Mouse (Mus musculus) Patski (cell line): ENCODE data around the gene Nexn. TPM values are rescaled to one million over a fixed set of nuclear protein-coding genes. Genes with fewer than 3 reads are reported as not detected.

Experiments
- ATAC-seq: fragments of 100-300 bp; one replicate; pipeline ENCODE4 v1.8.0; 2021
- CTCF ChIA-PET: fragments of 350-600 bp; sonication (Branson Sonifier 250); formaldehyde crosslinking; loops from one replicate; lab custom pipeline; 2022; ENCODE audit warnings: inconsistent platforms; lab: Charles Lee
- POLR2A ChIA-PET: fragments of 350-600 bp; sonication (Branson Sonifier 250); formaldehyde crosslinking; loops from one replicate; lab custom pipeline; 2022; ENCODE audit warnings: antibody characterized with exemption, inconsistent platforms; lab: Charles Lee
- DNase-seq: peaks from one replicate; pipeline ENCODE4 v3.0.0-alpha.2; 2011; ENCODE audit warnings: low read depth, low spot score
- H3K27me3 ChIP-seq: fragments of 371-371 bp; one replicate; pipeline ENCODE4 v1.5.1; 2021
- CTCF ChIP-seq: fragments of 100-300 bp; IDR thresholded peaks from one replicate; pipeline ENCODE4 v1.5.1; 2021
- in situ Hi-C: fragments of 300-500 bp; cut with MboI; formaldehyde crosslinking; loops from 3 replicates; pipeline ENCODE4 v1.11.1; 2018; ENCODE audit warnings: low pct_unique_long_range_greater_than_20kb, mixed read lengths
- polyA plus RNA-seq: library from polyadenylated mRNA; unstranded; gene quantifications from one replicate; pipeline ENCODE4 v1.2.3, GENCODE M21; 2021

Gene Nexn
- polyA plus RNA-seq, 1 experiment from 2014 or later, result 20.6 TPM

GRCm38 (mm10) chr3:152300376-152301337 is 34.5 kb upstream of the Nexn start:
- DNase-seq, result no peak
- CTCF ChIA-PET, result interaction anchor here (0.8 to 1.0 kb wide), 2 partner anchors 10 to 15 kb away, joined by 3 to 4 read pairs; no protein-coding TSS in a partner anchor

GRCm38 (mm10) chr3:152295896-152296295 is 29.7 kb upstream of the Nexn start:
- no peak for ATAC-seq
- POLR2A ChIA-PET, result no interaction called here
- TF ChIP-seq CTCF, result no peak
- in situ Hi-C loops, result loop anchor here (5.0 kb wide), 1 partner anchor 34 kb away; no protein-coding TSS in a partner anchor
- no peak for DNase-seq
- no peaks in the 10 kb centered on the region for H3K27me3 ChIP-seq
- CTCF ChIA-PET, result interaction anchor here (0.8 to 2.8 kb wide), 4 partner anchors 12 to 36 kb away, joined by 3 to 12 read pairs (median 5); no protein-coding TSS in a partner anchor

More at GRCm38 (mm10) chr3:152300376-152301337, 34.5 kb upstream of the Nexn start:
- POLR2A ChIA-PET, result no interaction called here
- TF ChIP-seq CTCF, result peak; percentile 61
- ATAC-seq, result no peak
- in situ Hi-C loops, result no loop called here
- H3K27me3 ChIP-seq, result no peaks in the 10 kb centered on the region

GRCm38 (mm10) chr3:152294400-152294799 is 28.2 kb upstream of the Nexn start:
- POLR2A ChIA-PET, result interaction anchor here (0.7 kb wide), 1 partner anchor 9 kb away, joined by 3 read pairs; no protein-coding TSS in a partner anchor
- H3K27me3 ChIP-seq, result no peaks in the 10 kb centered on the region
- CTCF ChIA-PET, result interaction anchor here (1.2 to 1.5 kb wide), 3 partner anchors 12 to 21 kb away, joined by 4 to 5 read pairs (median 5); no protein-coding TSS in a partner anchor
- in situ Hi-C loops, result no loop called here
- DNase-seq (no peak), ATAC-seq (no peak)
- TF ChIP-seq CTCF, result no peak

- TF ChIP-seq CTCF, result no peak
- ChIA-PET CTCF (interaction anchor here (0.7 to 1.4 kb wide), 5 partner anchors 10 to 22 kb away, joined by 3 to 6 read pairs (median 5); no protein-coding TSS in a partner anchor), POLR2A (no interaction called here)
- H3K27me3 ChIP-seq, result no peaks in the 10 kb centered on the region
- in situ Hi-C loops, result no loop called here
- DNase-seq (no peak), ATAC-seq (no peak)
These were observed 27.5 kb upstream of the Nexn start for GRCm38 (mm10) chr3:152293530-152294181.

- POLR2A ChIA-PET, result no interaction called here
- TF ChIP-seq CTCF, result no peak
- ATAC-seq (no peak), DNase-seq (no peak)
- in situ Hi-C loops, result no loop called here
- H3K27me3 ChIP-seq, result no peaks in the 10 kb centered on the region
- CTCF ChIA-PET, result interaction anchor here (1.0 to 1.2 kb wide), 2 partner anchors 13 to 25 kb away, joined by 3 to 4 read pairs; no protein-coding TSS in a partner anchor
These were observed 25.7 kb upstream of the Nexn start for GRCm38 (mm10) chr3:152291895-152292294.

- no peak for TF ChIP-seq CTCF
- H3K27me3 ChIP-seq, result no peaks in the 10 kb centered on the region
- DNase-seq (no peak), ATAC-seq (no peak)
- CTCF ChIA-PET, result interaction anchor here (0.6 to 1.8 kb wide), 6 partner anchors 19 to 1470 kb away, joined by 3 to 5 read pairs (median 4); no protein-coding TSS in a partner anchor
- POLR2A ChIA-PET, result no interaction called here
- in situ Hi-C loops, result no loop called here
These were observed 24.1 kb upstream of the Nexn start for GRCm38 (mm10) chr3:152290175-152290798.

GRCm38 (mm10) chr3:152288740-152289139 is 22.6 kb upstream of the Nexn start:
- in situ Hi-C loops, result no loop called here
- ChIA-PET CTCF (interaction anchor here (1.0 to 1.8 kb wide), 4 partner anchors 25 to 33 kb away, joined by 3 to 4 read pairs (median 3); no protein-coding TSS in a partner anchor), POLR2A (no interaction called here)
- ATAC-seq (no peak), DNase-seq (no peak)
- H3K27me3 ChIP-seq, result no peaks in the 10 kb centered on the region
- no peak for TF ChIP-seq CTCF

GRCm38 (mm10) chr3:152288276-152288675 is 22.1 kb upstream of the Nexn start:
- in situ Hi-C loops, result no loop called here
- ATAC-seq, result no peak
- no peak for DNase-seq
- TF ChIP-seq CTCF, result no peak
- ChIA-PET POLR2A (no interaction called here), CTCF (interaction anchor here (1.0 to 1.4 kb wide), 3 partner anchors 24 to 27 kb away, joined by 3 read pairs; no protein-coding TSS in a partner anchor)
- no peaks in the 10 kb centered on the region for H3K27me3 ChIP-seq

- ChIA-PET CTCF (interaction anchor here (1.0 to 1.4 kb wide), 2 partner anchors 26 to 28 kb away, joined by 3 read pairs; no protein-coding TSS in a partner anchor), POLR2A (no interaction called here)
These were observed 21.7 kb upstream of the Nexn start for GRCm38 (mm10) chr3:152287810-152288209.

GRCm38 (mm10) chr3:152284759-152285158 is 18.6 kb upstream of the Nexn start:
- ChIA-PET POLR2A (no interaction called here), CTCF (no interaction called here)
- DNase-seq (no peak), ATAC-seq (no peak)
- no peak for TF ChIP-seq CTCF
- H3K27me3 ChIP-seq, result no peaks in the 10 kb centered on the region
- in situ Hi-C loops, result no loop called here

More at GRCm38 (mm10) chr3:152287810-152288209, 21.7 kb upstream of the Nexn start:
- DNase-seq (no peak), ATAC-seq (no peak)
- no peak for TF ChIP-seq CTCF
- H3K27me3 ChIP-seq, result no peaks in the 10 kb centered on the region
- in situ Hi-C loops, result no loop called here
